Mouse (Mus musculus) olfactory bulb, adult 2 months (tissue): ENCODE results near the gene Rgs3. TPM values are rescaled to one million over a fixed set of nuclear protein-coding genes. Genes with fewer than 3 reads are reported as not detected.
A peak's percentile ranks its signal among the peaks of the same experiment; 100 is the strongest.

Experiments
- H3K27ac ChIP-seq: fragments of 200-500 bp; 2 replicates; pipeline ENCODE4 v1.5.1; 2012; ENCODE audit warnings: low read depth, low read length; ENCODE audit not compliant: insufficient read depth
- H3K4me1 ChIP-seq: fragments of 200-500 bp; 2 replicates; pipeline ENCODE4 v1.6.1; 2012; ENCODE audit warnings: low read length; ENCODE audit not compliant: control insufficient read depth, insufficient read depth
- H3K4me3 ChIP-seq: fragments of 200-500 bp; 2 replicates; pipeline ENCODE4 v1.5.1; 2012; ENCODE audit warnings: mild to moderate bottlenecking, low read depth, low read length, moderate library complexity; ENCODE audit not compliant: insufficient read depth
- CTCF ChIP-seq: fragments of 200-500 bp; IDR thresholded peaks from 2 replicates; pipeline ENCODE4 v1.5.1; 2012; ENCODE audit warnings: low read depth, mild to moderate bottlenecking, low read length, moderate library complexity; ENCODE audit not compliant: insufficient read depth
- POLR2A ChIP-seq: fragments of 200-500 bp; IDR thresholded peaks from 2 replicates; pipeline ENCODE4 v1.6.1; 2012; ENCODE audit warnings: mild to moderate bottlenecking, low read depth, low read length, moderate library complexity; ENCODE audit not compliant: insufficient read depth
- WGBS: fragments of 180-500 bp; shearing (Covaris S2); methylation state at CpG from one replicate; pipeline ENCODE4 v1.1.7; 2018; 5-methylcytosine and 5-hydroxymethylcytosine counted together
- polyA plus RNA-seq: library from polyadenylated mRNA; stranded (reverse); fragments of >200 nt; gene quantifications from 2 replicates; pipeline ENCODE4 v1.2.4, GENCODE M21; 2012; ENCODE audit warnings: low replicate concordance; ENCODE audit not compliant: missing spikeins, insufficient read depth, insufficient read length

The Rgs3 gene
- polyA plus RNA-seq, 1 experiment, result not detected

DNA sequence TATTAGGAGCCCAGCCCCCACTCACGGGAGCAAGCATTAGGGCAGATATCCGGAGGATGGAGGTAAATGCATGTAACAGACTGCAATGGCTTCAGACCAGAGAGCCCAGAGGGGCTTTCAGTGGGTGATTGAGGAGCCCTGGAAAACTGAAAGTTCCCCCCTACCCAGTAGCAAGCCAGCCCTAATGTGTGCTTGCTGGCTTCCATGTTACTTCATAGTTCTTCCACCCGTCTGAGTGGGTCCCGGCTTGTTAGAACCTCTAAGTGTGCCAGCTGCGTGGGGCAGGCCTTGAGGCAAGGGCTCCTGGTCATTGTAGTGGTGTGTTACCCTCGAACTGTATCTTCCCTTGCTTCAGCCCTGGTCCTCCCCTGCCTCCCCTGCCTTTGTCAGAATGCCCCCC, 168.8 kb downstream of the Rgs3 start:
- Histone ChIP-seq H3K4me1 (peaks cover 12% of the 10 kb centered on the region), H3K27ac (no peak overlapping the region), H3K4me3 (no peak overlapping the region)
- TF ChIP-seq CTCF, result no peak
- 91% methylated on average over 6 of the region's 6 CpGs for WGBS

DNA sequence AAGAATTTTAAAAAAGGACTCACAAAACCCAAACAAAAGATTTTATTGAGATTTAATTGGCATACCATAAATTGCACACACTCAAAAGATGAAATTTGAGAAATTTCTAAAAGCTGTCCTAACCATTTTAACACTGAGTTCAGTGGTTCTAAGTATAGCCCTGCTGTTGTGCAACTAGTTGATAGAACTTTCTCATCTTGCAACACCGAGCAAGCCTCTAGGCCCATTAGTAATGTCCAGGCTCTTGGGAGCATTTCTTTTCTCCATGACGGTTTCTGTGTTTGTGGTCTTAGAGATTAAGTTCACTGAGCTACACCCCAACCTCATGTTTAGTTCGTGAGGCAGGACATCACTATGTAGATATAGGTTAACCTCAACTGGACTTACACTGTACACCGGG, 169.5 kb downstream of the Rgs3 start:
- TF ChIP-seq POLR2A, result no peak
- no peak for TF ChIP-seq CTCF
- 92% methylated on average over 4 of the region's 4 CpGs for WGBS
- H3K27ac ChIP-seq, result no peak overlapping the region
- H3K4me1 ChIP-seq, result peaks cover 14% of the 10 kb centered on the region
- no peak overlapping the region for H3K4me3 ChIP-seq

DNA sequence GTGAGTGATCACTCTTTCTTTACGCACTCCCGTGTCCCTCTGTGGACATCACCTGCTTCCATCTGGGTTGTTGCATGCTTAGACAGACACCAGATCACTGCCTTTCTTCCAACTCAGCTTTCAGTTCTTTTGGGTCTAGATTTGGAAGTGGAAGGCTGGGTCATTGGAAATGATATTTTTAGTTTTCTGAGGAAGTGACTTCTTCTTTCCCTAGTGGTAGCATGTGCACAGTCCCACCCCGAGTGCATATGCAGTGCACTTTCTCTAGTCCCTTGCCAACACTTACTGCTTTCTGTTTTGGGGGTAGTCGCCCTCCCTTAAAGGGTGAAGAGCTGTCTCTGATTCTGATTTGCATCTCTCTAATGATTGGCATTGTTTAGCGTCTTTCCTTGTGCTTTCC, 170.3 kb downstream of the Rgs3 start:
- TF ChIP-seq POLR2A (no peak), CTCF (no peak)
- H3K27ac ChIP-seq, result no peak overlapping the region
- peaks cover 14% of the 10 kb centered on the region for H3K4me1 ChIP-seq
- no peak overlapping the region for H3K4me3 ChIP-seq
- WGBS, result 73% methylated on average over 5 of the region's 5 CpGs

DNA sequence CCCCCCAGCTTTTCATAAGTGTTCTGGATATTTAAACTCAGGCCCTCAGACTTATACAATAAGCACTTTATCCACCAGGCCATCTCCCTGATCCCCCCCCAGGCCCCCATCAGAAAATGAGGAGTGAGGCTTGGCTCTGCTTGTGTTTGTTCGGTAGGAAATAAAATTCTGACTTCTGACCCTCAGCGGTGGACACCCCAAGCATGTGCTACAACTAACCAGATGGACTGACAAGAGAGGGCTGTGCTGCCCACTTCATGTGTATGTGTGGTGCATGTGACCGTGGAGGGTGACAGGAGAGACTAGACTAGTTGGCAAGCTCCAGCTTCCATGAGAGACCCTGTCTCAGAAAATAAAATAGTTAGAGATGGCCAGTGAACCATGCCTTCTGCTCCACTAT, 171.2 kb downstream of the Rgs3 start:
- Histone ChIP-seq H3K4me1 (peaks cover 22% of the 10 kb centered on the region), H3K27ac (no peak overlapping the region), H3K4me3 (no peak overlapping the region)
- WGBS, result 89% methylated on average over 3 of the region's 3 CpGs
- no peak for TF ChIP-seq CTCF
- TF ChIP-seq POLR2A, result no peak

DNA sequence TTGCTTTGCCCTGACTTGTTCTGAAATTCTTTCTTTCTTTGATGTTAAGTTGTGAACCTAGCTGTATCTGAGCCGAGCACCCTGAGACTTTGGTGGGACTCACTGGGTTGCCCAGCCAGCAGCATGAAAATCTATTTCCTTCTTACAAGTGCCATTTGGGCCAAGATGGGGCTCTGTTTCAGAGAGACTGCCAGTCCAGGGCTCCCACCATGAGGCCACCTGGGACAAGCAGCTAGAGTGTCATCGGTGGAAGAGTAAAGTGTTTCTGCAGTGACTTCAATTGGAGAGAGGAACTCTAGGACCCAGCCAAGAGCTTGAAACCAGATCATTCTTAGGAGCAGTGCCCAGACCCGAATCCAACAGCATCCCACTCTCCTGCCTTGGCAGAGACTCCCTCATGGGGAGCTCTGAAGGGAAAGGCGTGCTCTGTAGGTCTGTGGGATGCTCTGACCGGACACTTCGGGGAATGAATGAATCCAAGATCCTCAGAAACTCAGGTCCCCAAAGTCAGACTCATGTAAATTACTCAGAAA, 171.9 kb downstream of the Rgs3 start:
- 79% methylated on average over 6 of the region's 6 CpGs for WGBS
- no peak overlapping the region for H3K27ac ChIP-seq

DNA sequence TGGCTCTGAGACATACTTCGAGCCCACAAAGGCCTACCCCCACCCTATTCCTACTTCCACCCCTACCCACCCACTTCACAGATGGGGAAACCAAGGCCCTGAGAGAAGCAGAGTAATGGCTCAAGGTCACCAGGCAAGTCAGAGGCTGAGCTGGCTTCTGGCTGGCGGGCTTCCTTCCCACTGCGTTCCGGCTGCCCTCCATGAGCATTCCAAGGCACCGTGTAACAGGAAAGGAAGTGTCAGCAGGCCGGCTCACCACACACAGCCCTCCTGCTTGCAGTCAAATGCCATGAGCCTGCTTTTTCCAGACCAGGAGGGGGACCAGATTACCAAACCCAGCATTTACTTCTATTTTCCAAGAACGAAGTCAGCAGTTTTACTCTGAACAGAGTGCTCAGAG, 172.4 kb downstream of the Rgs3 start:
- no peak overlapping the region for H3K27ac ChIP-seq
- no peak for TF ChIP-seq CTCF
- TF ChIP-seq POLR2A, result no peak
- H3K4me3 ChIP-seq, result no peak overlapping the region
- WGBS, result 86% methylated on average over 7 of the region's 7 CpGs
- peaks cover 31% of the 10 kb centered on the region for H3K4me1 ChIP-seq

More for the DNA sequence above, 171.9 kb downstream of the Rgs3 start:
- no peak for TF ChIP-seq POLR2A
- TF ChIP-seq CTCF, result no peak
- H3K4me3 ChIP-seq, result no peak overlapping the region
- peaks cover 29% of the 10 kb centered on the region for H3K4me1 ChIP-seq

DNA sequence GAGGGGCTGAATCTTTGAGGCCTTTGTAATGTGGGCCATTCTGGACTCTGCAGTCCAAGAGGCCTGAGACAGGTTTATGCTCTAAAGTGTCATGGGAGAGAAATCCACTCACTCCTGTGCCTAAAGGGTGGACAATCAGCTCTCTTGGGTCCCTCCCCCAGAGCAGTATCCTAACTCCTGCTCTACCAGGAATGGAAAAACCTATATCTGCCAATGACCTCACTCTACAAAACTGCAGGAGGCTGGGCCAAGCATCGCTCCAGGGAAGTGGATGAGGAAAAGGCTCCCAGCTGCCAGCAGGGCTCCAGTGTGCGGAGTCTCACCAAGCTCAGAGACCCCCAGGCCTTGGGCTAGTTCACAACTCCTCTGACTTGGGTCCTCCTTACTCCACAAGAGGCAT, 173.2 kb downstream of the Rgs3 start:
- peaks cover 25% of the 10 kb centered on the region for H3K4me1 ChIP-seq
- 58% methylated on average over 2 of the region's 2 CpGs for WGBS
- no peak overlapping the region for H3K4me3 ChIP-seq
- TF ChIP-seq CTCF, result no peak
- TF ChIP-seq POLR2A, result no peak
- H3K27ac ChIP-seq, result no peak overlapping the region

DNA sequence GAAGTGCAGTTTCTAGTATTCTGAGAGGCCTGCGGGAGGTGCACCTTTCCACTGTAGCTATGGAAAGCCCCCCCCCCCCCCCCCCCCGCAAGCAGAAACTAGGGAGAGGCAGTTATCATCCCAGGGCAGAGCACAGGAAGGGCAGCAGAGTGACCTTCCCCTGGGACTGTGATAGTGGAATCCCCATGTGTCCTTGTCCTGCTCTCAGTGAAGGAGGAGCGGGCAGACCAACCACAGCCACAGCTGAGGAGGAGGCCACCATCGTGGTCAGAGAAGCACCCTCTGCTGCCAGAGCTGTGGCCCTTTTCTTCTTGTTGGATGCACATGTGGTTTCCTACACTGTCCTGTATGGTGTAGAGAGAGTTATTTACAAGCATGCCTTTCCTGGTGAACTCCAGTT, 174.3 kb downstream of the Rgs3 start:
- H3K4me1 ChIP-seq, result peaks cover 28% of the 10 kb centered on the region
- H3K4me3 ChIP-seq, result no peak overlapping the region
- TF ChIP-seq CTCF (no peak), POLR2A (no peak)
- no peak overlapping the region for H3K27ac ChIP-seq
- WGBS, result 88% methylated on average over 3 of the region's 4 CpGs

DNA sequence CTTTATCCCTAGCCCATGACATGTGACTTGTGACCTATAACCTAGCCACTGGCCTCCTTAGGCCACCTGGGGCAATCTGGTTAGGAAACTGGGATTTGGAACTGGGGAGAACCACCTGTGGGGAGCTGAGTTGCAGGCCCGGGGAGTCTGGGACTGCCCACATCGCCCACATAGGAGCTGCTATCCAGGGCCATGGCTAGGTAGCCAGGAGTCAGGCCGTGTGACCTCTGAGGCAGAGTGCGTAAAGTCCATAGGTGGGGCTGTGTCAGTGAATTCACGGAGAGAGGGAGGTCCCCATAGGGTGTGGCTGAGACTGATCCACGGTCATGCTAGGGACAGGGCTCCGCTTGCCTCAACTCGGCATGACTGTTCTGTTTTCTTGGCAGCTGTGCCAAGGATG, 175.6 kb downstream of the Rgs3 start:
- peak overlapping the region; percentile 33; the same call in 1 of the 2 replicates for H3K27ac ChIP-seq
- peaks cover 28% of the 10 kb centered on the region for H3K4me1 ChIP-seq
- TF ChIP-seq POLR2A, result no peak
- TF ChIP-seq CTCF, result no peak
- WGBS, result 73% methylated on average over 8 of the region's 8 CpGs
- no peak overlapping the region for H3K4me3 ChIP-seq

DNA sequence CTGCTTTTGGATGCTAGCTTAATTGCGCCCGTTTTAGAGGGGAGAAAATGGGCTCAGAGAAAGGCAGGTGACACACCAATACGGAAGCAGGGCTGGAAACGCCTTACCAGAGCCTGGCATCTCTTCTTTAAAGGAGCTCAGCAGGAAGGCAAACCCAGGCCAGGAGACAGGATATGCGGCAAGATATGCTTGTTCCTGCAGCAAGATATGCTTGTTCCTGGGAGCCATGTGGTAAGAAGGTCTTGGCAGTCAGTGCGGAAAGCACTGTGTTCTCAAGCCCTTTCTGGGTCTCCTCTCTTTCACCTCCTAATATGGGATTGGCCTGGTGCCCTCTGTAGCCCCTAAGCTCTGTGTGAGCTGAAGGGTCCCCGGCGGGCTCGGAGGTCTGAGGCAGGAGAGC, 176.2 kb downstream of the Rgs3 start:
- no peak for TF ChIP-seq POLR2A
- TF ChIP-seq CTCF, result no peak
- no peak overlapping the region for H3K4me3 ChIP-seq
- 49% methylated on average over 9 of the region's 9 CpGs for WGBS
- peak overlapping the region; percentile 33 for H3K27ac ChIP-seq
- peaks cover 28% of the 10 kb centered on the region for H3K4me1 ChIP-seq
